Mouse (Mus musculus) hindbrain, postnatal 0 days (tissue): ENCODE results near the gene Camsap2. TPM values are rescaled to one million over a fixed set of nuclear protein-coding genes. Genes with fewer than 3 reads are reported as not detected.
A peak's percentile ranks its signal among the peaks of the same experiment; 100 is the strongest.

ENCODE experiments used
- ATAC-seq: fragments of 200-750 bp; cut with Nextera tagmentation; 2 replicates; pipeline ENCODE4 v1.8.0; 2017; ENCODE audit warnings: mild to moderate bottlenecking, moderate TSS enrichment, moderate library complexity
- DNase-seq: peaks from one replicate; pipeline ENCODE4 v3.0.0-alpha.2; 2015; ENCODE audit warnings: low spot score
- H3K27ac ChIP-seq: fragments of 300-500 bp; sonication (generic); 2 replicates; pipeline ENCODE4 v1.5.1; 2014; ENCODE audit warnings: mild to moderate bottlenecking
- H3K27me3 ChIP-seq: fragments of 300-500 bp; sonication (generic); 2 replicates; pipeline ENCODE4 v1.6.1; 2014; ENCODE audit warnings: low read length, mixed read lengths; ENCODE audit not compliant: insufficient read depth
- H3K36me3 ChIP-seq: fragments of 300-500 bp; sonication (generic); 2 replicates; pipeline ENCODE4 v1.6.1; 2014; ENCODE audit warnings: low read length, mixed read lengths; ENCODE audit not compliant: insufficient read depth
- H3K4me1 ChIP-seq: fragments of 300-500 bp; sonication (generic); 2 replicates; pipeline ENCODE4 v1.6.1; 2014; ENCODE audit warnings: antibody characterized with exemption, low read length, mixed read lengths; ENCODE audit not compliant: insufficient read depth
- H3K4me2 ChIP-seq: fragments of 300-500 bp; sonication (generic); 2 replicates; pipeline ENCODE4 v1.6.1; 2014; ENCODE audit warnings: low read depth, mild to moderate bottlenecking, low read length, moderate library complexity, mixed read lengths
- H3K4me3 ChIP-seq: fragments of 300-500 bp; sonication (generic); 2 replicates; pipeline ENCODE4 v1.5.1; 2014; ENCODE audit warnings: low read length
- H3K9ac ChIP-seq: fragments of 300-500 bp; sonication (generic); replicated peaks from 2 replicates; pipeline ENCODE4 v1.6.1; 2014; ENCODE audit warnings: mild to moderate bottlenecking, low read length, moderate library complexity, mixed read lengths
- H3K9me3 ChIP-seq: fragments of 300-500 bp; sonication (generic); 2 replicates; pipeline ENCODE4 v1.6.1; 2016; ENCODE audit warnings: low read length, mixed read lengths
- CTCF ChIP-seq: IDR thresholded peaks from 2 replicates; pipeline ENCODE4 v1.5.1; 2016; ENCODE audit warnings: antibody characterized with exemption, control low read depth, low read depth
- WGBS: fragments of 180-500 bp; shearing (Covaris S2); extraction: QIAGEN DNeasy Blood & Tissue Kit; methylation state at CpG from one replicate; pipeline ENCODE4 v1.1.7; 2014; 5-methylcytosine and 5-hydroxymethylcytosine counted together
- polyA plus RNA-seq: library from polyadenylated mRNA; unstranded; fragments of >200 nt; fragmentation: Nextera tagmentation; extraction: Ambion mirVana; gene quantifications from 2 replicates; pipeline ENCODE4 v1.2.1, GENCODE M21; 2015
- total RNA-seq: library from RNA; depleted of rRNA; stranded (reverse); fragments of >200 nt; gene quantifications from 2 replicates; pipeline ENCODE4 v1.2.3, GENCODE M21; 2014

The Camsap2 gene
- total and polyA plus RNA-seq, 2 experiments from 2014 or later, result 20.1 to 99.1 TPM

DNA sequence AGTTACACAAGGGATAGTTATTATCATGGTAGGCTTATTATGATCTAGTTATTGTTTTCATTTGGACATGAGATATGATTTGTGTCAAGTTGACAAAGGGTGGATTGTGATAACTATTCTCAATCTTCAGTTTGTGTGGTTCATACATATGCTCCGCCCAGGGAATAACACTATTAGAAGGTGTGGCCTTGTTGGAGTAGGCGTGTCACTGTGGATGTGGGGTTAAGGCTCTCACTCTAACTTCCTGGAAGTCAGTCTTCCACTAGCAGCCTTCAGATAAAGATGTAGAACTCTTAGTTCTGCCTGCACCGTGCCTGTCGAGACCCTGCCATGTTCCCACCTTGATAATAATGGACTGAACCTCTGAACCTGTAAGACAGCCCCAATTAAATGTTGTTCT, 107.4 kb downstream of the Camsap2 start:
- no peak for TF ChIP-seq CTCF
- no peak overlapping the region for H3K9ac ChIP-seq
- 91% methylated on average over 4 of the region's 4 CpGs for whole genome bisulfite sequencing
- H3K27me3 ChIP-seq, result no peaks in the 10 kb centered on the region
- ATAC-seq (no peak), DNase-seq (no peak)
- no peak overlapping the region for H3K4me2 ChIP-seq
- H3K9me3 ChIP-seq, result no peaks in the 10 kb centered on the region
- no peak overlapping the region for H3K4me3 ChIP-seq
- 0 out of 2 replicates have a peak, but pooled peaks cover 5% of the 10 kb centered on the region for H3K4me1 ChIP-seq
- no peaks in the 10 kb centered on the region for H3K36me3 ChIP-seq
- no peak overlapping the region for H3K27ac ChIP-seq

- Histone ChIP-seq H3K4me1 (peaks cover 9% of the 10 kb centered on the region; the same call in 1 of the 2 replicates), H3K36me3 (no peaks in the 10 kb centered on the region), H3K9ac (peak overlapping the region; percentile 49), H3K4me3 (peak overlapping the region; percentile 58), H3K4me2 (peak overlapping the region; percentile 67), H3K27ac (no peak overlapping the region), H3K9me3 (no peaks in the 10 kb centered on the region), H3K27me3 (no peaks in the 10 kb centered on the region)
- no peak for DNase-seq
- TF ChIP-seq CTCF, result peak; percentile 57; the same call in 1 of the 2 replicates
- WGBS, result 2% methylated on average over 9 of the region's 9 CpGs
- ATAC-seq, result peak; percentile 25
These were observed 111.3 kb downstream of the Camsap2 start for GRCm38 (mm10) chr1:136234595-136235092.

DNA sequence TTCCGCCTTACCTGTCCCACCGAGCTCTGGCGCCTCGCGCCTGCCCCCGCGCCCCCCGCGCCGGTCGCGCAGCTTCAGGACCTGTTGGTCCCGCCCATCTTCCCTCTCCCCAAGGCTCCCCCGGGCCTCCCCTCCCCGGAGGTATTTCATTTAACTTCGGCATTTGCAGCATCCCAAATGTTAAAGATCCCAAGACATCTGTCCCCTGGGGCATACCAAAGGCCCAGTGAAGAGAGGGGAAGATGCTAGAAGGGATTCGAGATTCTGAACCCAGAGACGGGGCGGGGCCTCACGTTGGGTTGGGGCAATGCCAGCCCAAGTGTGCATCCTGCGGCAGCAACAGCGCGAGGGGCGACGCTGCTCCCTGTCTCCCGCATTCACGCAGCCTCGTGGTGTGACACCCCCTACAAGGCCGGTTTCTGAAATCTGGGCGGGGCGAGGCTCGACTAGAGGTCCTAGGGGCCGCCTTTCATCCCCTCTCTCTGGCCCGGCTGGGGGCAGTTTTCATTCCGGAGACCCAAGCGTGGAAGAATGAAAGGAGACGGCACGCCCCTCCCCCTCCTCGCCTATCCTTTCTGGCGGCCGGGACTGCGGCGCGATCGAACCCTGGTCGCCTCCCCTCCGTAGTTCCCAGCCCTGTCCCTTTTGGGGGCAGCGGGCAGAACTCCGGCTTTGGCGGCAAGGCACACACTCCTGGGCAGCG, 111.9 kb downstream of the Camsap2 start, which contains the start of gene Inava:
Inava (minus strand) TSS at position 373 of the 703 bp plus-strand sequence.
- H3K36me3 ChIP-seq, result no peaks in the 10 kb centered on the region
- H3K4me3 ChIP-seq, result peak within 1 kb of the TSS; percentile 58
- H3K27me3 ChIP-seq, result no peaks in the 10 kb centered on the region
- peak within 1 kb of the TSS; percentile 67 for H3K4me2 ChIP-seq
- DNase-seq, result peak; percentile 72
- peak within 1 kb of the TSS; percentile 49 for H3K9ac ChIP-seq
- peak; percentile 88 for ATAC-seq
- under 1% methylated on average over 48 of the region's 51 CpGs for WGBS
- peaks cover 11% of the 10 kb centered on the region; the same call in 1 of the 2 replicates for H3K4me1 ChIP-seq
- TF ChIP-seq CTCF, result no peak; the same call in 1 of the 2 replicates
- H3K9me3 ChIP-seq, result no peaks in the 10 kb centered on the region
- H3K27ac ChIP-seq, result no peak within 1 kb of the TSS; the same call in 1 of the 2 replicates

GRCm38 (mm10) chr1:136232986-136233790, 112.7 kb downstream of the Camsap2 start:
- peak overlapping the region; percentile 67 for H3K4me2 ChIP-seq
- no peak overlapping the region for H3K27ac ChIP-seq
- H3K36me3 ChIP-seq, result no peaks in the 10 kb centered on the region
- 3% methylated on average over 23 of the region's 23 CpGs for WGBS
- H3K27me3 ChIP-seq, result no peaks in the 10 kb centered on the region
- DNase-seq (no peak), ATAC-seq (no peak)
- TF ChIP-seq CTCF, result no peak
- H3K4me3 ChIP-seq, result peak overlapping the region; percentile 58
- H3K9me3 ChIP-seq, result no peaks in the 10 kb centered on the region
- H3K9ac ChIP-seq, result peak overlapping the region; percentile 49; the same call in 1 of the 2 replicates
- H3K4me1 ChIP-seq, result peaks cover 19% of the 10 kb centered on the region; the same call in 1 of the 2 replicates

- no peak for TF ChIP-seq CTCF
- H3K4me2 ChIP-seq, result peak overlapping the region; percentile 67
- 5% methylated on average over 9 of the region's 9 CpGs for WGBS
- DNase-seq (no peak), ATAC-seq (no peak)
- peak overlapping the region; percentile 58 for H3K4me3 ChIP-seq
- no peak overlapping the region for H3K27ac ChIP-seq
- peaks cover 25% of the 10 kb centered on the region; the same call in 1 of the 2 replicates for H3K4me1 ChIP-seq
- H3K36me3 ChIP-seq, result no peaks in the 10 kb centered on the region
- H3K9me3 ChIP-seq, result no peaks in the 10 kb centered on the region
- no peak overlapping the region for H3K9ac ChIP-seq
- no peaks in the 10 kb centered on the region for H3K27me3 ChIP-seq
These were observed 113.5 kb downstream of the Camsap2 start for GRCm38 (mm10) chr1:136232285-136232926.

DNA sequence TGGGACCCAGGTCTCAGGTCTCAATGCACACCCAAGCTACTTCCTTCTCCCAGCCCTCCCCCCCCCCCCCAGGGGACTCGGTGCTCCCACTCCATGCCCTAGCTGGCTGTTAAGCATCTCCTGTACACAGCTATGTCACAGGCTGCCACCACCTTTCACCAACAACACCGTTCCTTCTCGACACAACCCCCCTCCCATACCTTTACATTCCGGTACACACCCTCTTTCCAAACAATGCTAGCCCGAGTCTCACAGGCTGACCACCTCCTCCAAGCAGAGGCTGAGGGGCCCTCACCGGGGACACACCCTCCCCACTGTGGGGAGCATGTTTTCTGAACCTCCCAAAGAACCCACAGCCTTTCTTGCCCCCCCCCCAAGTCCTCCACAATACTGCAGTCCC, 114.3 kb downstream of the Camsap2 start:
- Histone ChIP-seq H3K27ac (no peak overlapping the region), H3K4me3 (no peak overlapping the region), H3K9ac (no peak overlapping the region), H3K36me3 (no peaks in the 10 kb centered on the region), H3K4me1 (peaks cover 25% of the 10 kb centered on the region; the same call in 1 of the 2 replicates), H3K27me3 (no peaks in the 10 kb centered on the region), H3K9me3 (no peaks in the 10 kb centered on the region), H3K4me2 (peak overlapping the region; percentile 67)
- 13% methylated on average over 6 of the region's 6 CpGs for WGBS
- DNase-seq, result no peak
- no peak for TF ChIP-seq CTCF
- ATAC-seq, result no peak
